Mouse (Mus musculus) layer of hippocampus, postnatal 25 days (tissue): ENCODE results near the gene Col15a1. TPM values are rescaled to one million over a fixed set of nuclear protein-coding genes. Genes with fewer than 3 reads are reported as not detected.
A peak's percentile ranks its signal among the peaks of the same experiment; 100 is the strongest.

Experiments used
- DNase-seq, 2 experiments: peaks; one replicate each; pipeline ENCODE4 v3.0.0; 2022; ENCODE audit warnings: mixed read lengths in 2 of 2, low spot score in 1 of 2; ENCODE audit errors: extremely low spot score in 1 of 2
- total RNA-seq, 2 experiments: library from RNA; stranded (reverse); gene quantifications; 2 replicates each; pipeline ENCODE4 v1.2.3; 2021

The Col15a1 gene
- total RNA-seq, 2 experiments from 2014 or later = 5.6 to 10.6 TPM

DNA sequence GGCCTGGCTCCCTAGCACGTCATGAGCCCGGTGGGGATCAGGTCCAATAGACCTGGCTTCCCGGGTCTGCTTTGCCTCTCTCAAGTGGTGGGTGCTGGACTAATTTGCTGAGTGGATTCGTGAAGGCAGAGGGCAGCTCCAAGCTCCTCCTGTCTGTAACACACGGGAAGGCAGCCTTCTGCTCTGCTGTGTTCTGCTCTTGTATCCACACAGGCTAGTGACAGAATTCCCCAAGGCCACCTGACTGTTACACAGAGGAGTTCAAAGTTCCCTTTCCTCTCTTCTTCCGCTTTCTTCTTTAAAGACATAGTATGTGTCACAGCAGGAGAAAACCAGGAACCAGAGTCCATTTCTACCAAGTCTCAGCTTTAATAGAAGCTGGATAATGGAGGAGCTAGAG lies 53.1 kb downstream of the Col15a1 start:
- no peak for DNase-seq

- no peak for DNase-seq
Observed at GRCm38 (mm10) chr4:47261919-47262318, 54.0 kb downstream of the Col15a1 start.

DNA sequence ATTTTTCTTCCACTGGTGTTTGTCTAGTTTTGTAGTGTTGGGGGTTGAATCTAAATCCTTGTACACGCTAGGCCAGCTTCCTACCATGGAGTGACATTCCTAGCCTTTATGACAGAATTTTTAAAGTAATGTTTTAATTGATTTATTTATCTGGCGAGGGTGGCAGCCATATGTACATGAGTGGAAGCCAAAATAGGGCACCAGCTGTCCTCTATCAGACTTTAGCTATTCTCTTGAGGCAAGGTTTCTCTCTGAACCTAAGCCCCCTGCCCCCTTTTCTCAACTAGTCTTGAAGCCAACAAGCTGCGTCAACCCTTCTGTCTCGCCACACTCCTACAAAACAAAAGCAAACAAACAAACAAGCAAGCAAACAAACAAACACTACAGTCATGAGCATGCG lies 57.6 kb downstream of the Col15a1 start:
- no peak for DNase-seq

DNA sequence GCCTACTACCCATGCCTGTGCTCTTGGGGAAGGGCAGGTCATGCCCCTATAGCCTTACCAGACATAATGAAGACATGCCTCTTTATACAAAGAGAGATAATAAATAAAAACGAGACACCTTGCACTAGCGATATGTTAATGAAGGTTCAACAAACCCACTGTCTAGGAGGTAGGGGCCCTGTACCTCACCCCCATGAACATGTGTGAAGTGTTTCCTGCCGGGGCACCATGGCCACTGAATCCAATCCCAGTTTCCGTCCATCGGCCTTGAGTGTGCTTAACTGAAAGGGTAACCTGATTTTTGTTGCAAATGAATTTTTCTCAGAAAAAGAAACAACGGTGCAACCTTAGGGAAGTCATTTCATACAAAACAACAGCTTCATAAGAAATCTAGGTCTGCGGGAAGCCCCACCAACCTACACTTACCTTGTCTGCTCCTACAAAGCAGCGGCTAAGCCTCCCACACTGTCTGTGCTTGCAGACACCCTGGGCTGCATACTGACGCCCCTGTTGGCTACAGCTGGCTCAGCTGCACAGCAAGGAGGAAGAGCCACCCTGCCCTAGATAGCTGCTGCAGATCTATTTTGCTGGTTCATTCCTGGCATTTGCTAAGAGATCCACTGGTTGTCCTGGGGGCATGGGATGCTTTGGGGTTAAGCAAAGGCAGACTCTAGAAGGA lies 64.6 kb downstream of the Col15a1 start:
- DNase-seq = no peak

GRCm38 (mm10) chr4:47273795-47274194 lies 65.8 kb downstream of the Col15a1 start:
- DNase-seq = no peak

GRCm38 (mm10) chr4:47274911-47275310 lies 67.0 kb downstream of the Col15a1 start:
- no peak for DNase-seq

- no peak for DNase-seq
Observed at GRCm38 (mm10) chr4:47278397-47278796, 70.4 kb downstream of the Col15a1 start.

DNA sequence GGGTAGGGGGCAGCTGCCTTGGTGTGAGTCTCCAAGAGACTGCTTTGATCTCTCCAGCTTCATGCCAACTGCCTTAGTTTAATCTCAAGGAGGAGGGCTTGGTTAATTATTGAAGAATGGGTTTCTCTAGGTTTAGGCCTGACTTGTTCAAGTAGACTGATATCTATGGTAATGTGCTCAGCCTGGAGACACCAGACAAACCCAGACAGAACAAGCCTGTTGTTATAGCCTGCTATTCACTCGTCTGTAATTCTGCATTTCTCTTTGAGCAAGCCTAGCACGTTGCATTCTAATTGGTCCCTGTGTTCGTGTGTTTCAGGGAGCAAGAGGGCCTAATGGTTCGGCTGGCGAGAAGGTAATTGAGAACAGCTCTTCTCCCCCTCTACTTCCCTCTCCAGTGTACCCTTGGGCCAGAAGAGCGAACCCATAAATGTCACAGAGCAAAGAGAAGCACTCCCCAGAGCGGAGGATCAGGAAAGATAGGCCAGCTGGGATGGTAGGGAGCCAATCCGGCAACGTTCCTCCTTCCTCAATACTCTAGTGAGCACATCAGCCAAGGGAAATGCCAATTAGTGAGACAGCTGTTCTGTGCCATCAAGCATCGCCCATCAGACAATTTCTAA lies 71.2 kb downstream of the Col15a1 start:
- no peak for DNase-seq

GRCm38 (mm10) chr4:47280126-47280525 lies 72.2 kb downstream of the Col15a1 start:
- DNase-seq = no peak

DNA sequence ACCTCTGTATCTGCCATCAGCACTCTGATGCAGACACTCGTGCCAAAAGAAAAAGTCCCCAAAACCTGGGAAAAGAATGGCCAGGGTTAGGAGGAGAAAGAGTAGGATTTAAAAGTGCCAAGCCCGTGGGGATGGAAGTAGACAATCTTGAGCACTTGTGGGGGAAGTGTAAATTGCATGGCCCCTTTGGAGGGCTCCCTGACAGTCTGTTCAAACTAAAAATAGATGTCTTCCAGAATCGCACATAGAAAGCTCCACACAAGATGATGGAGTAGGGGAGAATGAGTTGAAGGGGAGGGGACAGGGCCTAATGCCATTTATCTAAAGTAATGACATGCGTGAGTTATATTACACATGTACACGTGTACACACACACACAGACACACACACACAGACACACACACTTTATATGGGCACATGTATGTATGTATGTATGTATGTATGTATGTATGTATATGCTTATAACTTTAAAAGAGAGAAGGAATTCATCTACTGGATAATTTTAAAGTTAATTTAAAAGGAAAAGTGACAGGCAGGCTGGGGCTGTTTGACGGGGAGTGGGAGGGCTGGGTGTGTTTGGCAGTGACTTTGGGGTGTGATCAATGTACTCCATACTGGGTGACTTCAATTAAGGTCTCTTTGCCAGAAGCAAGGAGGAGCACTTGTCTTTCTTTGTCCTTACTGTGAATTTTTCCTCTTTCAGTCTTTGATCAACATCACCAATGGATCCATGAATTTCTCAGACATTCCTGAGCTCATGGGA lies 74.1 kb downstream of the Col15a1 start:
- DNase-seq = no peak

- DNase-seq = no peak
Observed at GRCm38 (mm10) chr4:47284311-47284710, 76.3 kb downstream of the Col15a1 start.

DNA sequence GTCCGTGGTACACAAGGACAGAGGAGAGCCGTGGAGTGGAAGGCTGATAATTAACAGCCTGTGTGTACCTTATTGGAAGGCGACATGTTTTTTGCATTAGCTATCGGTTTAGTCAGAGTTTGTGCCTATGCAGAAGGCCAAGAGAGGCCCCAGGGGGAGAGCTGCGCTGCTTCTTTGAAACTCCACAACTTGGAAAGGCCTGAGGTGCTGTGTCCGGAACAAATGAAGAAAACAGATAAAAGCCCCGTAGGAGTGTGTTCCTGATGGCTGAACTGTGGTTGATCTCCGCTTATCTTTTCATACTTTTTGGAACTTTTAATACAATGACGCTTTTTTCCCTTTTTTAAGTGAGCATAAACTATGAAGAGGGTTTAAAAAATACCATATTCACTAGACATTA lies 76.9 kb downstream of the Col15a1 start:
- DNase-seq = no peak

DNA sequence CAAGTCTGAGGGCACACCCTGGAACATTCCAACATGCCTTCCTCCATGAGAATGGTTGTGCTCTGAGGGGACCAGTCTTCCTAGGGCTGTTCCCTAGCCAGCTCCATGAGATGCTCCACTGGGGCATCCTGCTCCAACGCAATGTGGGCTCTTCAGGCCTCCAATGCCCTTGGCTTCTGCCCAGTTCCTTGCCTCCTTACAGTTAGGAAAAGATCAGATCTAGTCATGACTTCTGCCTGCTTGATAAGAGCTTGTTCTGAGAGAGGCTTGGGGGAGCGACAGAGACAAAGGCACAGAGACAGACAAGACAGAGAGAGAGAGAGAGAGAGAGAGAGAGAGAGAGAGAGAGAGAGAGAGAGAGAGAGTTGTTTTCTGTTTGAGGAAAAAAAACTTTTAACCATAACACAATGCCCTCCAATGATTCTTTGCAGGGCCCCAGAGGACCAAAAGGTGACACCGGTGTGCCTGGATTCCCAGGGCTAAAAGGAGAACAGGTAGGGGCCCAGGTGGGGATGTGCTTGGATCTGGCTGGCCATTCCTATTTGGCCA lies 78.7 kb downstream of the Col15a1 start:
- DNase-seq = no peak

DNA sequence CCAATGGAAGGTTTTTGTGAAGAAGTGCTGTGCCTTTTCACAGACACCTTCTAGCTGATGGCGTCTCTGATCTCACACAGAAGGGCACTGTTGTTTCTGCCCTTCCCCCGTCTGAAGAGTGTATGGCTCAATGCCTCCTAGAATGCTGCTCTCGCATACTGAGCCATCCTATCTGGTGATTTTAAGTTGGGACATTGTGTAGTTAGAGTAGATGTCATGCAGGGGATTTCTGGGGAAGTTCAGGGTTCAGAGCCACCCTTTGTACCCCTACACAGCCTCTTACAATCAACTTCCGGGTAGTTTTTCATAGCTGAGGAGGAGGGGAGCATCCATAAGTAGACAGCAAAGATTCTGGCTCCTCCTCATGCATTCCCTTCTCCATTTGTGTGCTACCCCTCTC lies 79.5 kb downstream of the Col15a1 start:
- DNase-seq = no peak

DNA sequence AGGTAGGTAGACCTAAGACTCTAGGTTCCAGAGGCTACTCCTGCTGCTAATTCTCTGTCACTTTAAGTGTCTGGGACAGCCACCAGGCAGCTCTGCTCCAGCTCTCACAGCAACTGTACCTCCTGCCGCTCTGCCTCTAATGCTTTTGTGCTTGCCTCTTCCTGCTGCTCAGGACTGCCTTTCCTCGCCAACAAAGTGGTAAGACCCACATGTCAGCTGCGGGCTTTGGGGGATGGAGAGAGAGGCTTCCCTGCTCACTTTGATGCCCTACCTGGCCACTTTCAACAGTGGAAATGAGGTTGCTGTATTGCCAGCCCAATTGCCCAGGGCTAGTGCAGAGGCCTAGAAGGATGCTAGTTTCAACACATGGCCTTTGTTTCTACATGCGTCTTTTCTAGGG lies 80.3 kb downstream of the Col15a1 start:
- DNase-seq = no peak

- no peak for DNase-seq
Observed at GRCm38 (mm10) chr4:47289526-47289925, 81.6 kb downstream of the Col15a1 start.

GRCm38 (mm10) chr4:47290448-47290847 lies 82.5 kb downstream of the Col15a1 start:
- no peak for DNase-seq

GRCm38 (mm10) chr4:47291013-47291412 lies 83.1 kb downstream of the Col15a1 start:
- peak; percentile 62 to 64 for DNase-seq

GRCm38 (mm10) chr4:47292956-47293355 lies 85.0 kb downstream of the Col15a1 start:
- DNase-seq = no peak

DNA sequence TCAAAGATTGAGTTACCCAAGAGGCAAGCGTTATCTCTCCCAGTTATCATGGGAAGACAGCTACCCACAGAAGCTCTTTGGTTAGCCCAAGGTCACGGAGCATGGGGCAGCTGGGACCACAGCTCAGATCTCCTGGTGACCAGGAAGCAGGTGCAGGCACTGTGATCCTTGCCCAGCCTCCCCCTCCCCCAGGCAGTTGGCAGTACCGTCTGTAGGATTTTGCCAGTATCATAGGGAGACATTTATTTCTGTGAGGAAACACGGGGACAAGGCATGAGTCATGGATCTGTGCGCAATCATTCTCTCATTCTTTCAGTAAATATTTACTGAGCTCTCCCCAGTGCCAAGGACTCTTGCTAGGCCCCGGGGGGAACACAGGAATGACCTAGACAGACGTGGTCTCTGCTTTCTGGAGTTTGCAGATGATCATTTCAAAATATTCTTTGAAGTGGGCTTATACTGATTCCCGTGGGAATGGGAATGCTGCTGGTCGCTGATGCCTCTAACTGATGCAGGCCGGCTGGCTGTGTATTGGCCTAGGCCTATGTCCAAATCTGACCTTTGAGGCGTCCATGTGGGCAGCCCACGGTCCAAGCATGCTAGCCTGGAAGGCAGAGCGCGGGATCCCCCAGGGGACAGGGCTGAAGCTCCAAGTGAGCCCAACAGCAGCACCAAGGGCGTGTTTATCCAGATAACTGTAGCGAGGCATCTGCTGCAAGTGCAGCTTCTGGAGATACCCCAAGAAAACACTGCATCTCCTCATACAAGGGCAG lies 86.0 kb downstream of the Col15a1 start:
- peak in 1 of 2 experiments; percentile 20 for DNase-seq
